Mouse (Mus musculus) intestine, embryonic 15.5 days (tissue): ENCODE measurements around the gene Birc5. TPM values are rescaled to one million over a fixed set of nuclear protein-coding genes. Genes with fewer than 3 reads are reported as not detected.

Experiments used
- ATAC-seq: fragments of 200-750 bp; cut with Nextera tagmentation; 2 replicates; pipeline ENCODE4 v1.8.0; 2017; ENCODE audit warnings: moderate TSS enrichment, moderate library complexity
- H3K27ac ChIP-seq: fragments of 300-500 bp; sonication (generic); 2 replicates; pipeline ENCODE4 v1.5.1; 2015; ENCODE audit warnings: mild to moderate bottlenecking, inconsistent platforms
- H3K27me3 ChIP-seq: fragments of 300-500 bp; sonication (generic); replicated peaks from 2 replicates; pipeline ENCODE4 v1.6.1; 2015; ENCODE audit warnings: inconsistent platforms
- H3K36me3 ChIP-seq: fragments of 300-500 bp; sonication (generic); 2 replicates; pipeline ENCODE4 v1.6.1; 2015; ENCODE audit warnings: inconsistent platforms
- H3K4me1 ChIP-seq: fragments of 300-500 bp; sonication (generic); replicated peaks from 2 replicates; pipeline ENCODE4 v1.6.1; 2015; ENCODE audit warnings: inconsistent platforms
- H3K4me2 ChIP-seq: fragments of 300-500 bp; sonication (generic); replicated peaks from 2 replicates; pipeline ENCODE4 v1.6.1; 2015; ENCODE audit warnings: mild to moderate bottlenecking, inconsistent platforms
- H3K4me3 ChIP-seq: fragments of 300-500 bp; sonication (generic); replicated peaks from 2 replicates; pipeline ENCODE4 v1.5.1; 2015; ENCODE audit warnings: inconsistent platforms
- H3K9ac ChIP-seq: fragments of 300-500 bp; sonication (generic); 2 replicates; pipeline ENCODE4 v1.6.1; 2015; ENCODE audit warnings: inconsistent platforms
- H3K9me3 ChIP-seq: fragments of 300-500 bp; sonication (generic); 2 replicates; pipeline ENCODE4 v1.6.1; 2016; ENCODE audit warnings: inconsistent platforms
- WGBS: fragments of 180-500 bp; shearing (Covaris S2); methylation state at CpG from one replicate; pipeline ENCODE4 v1.1.7; 2015; 5-methylcytosine and 5-hydroxymethylcytosine counted together
- polyA plus RNA-seq: library from polyadenylated mRNA; unstranded; fragments of >200 nt; fragmentation: Nextera tagmentation; extraction: Ambion mirVana; gene quantifications from 2 replicates; pipeline ENCODE4 v1.2.1, GENCODE M21; 2015

Gene Birc5
- polyA plus RNA-seq, 1 experiment from 2014 or later, result 336 TPM

DNA sequence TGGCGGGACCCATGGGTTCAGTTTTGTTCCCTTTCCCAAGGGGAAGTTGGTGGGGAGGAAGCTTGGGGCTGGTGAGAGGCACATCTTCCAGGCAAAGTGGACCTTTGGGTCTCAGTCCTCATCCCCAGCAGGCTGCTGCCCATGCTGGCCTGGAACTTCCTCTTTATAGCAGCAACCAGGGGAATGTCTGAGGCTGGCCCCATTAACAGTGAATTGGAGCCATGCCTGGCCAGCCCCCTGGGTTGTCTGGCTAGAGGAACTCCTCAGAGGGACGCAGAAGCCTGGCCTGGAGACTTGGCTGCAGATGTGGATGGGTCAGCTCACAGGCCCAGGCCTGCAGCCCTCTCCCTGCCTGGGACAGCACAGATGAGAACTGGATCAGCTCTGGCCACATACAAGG, 15.8 kb downstream of the Birc5 start:
- Histone ChIP-seq H3K4me3 (no peak overlapping the region), H3K36me3 (no peaks in the 10 kb centered on the region), H3K9ac (no peak overlapping the region), H3K4me1 (peaks cover 27% of the 10 kb centered on the region), H3K4me2 (no peak overlapping the region), H3K27ac (no peak overlapping the region), H3K9me3 (no peaks in the 10 kb centered on the region), H3K27me3 (peaks cover 15% of the 10 kb centered on the region)
- no peak for ATAC-seq
- WGBS, result 70% methylated on average over 2 of the region's 2 CpGs

DNA sequence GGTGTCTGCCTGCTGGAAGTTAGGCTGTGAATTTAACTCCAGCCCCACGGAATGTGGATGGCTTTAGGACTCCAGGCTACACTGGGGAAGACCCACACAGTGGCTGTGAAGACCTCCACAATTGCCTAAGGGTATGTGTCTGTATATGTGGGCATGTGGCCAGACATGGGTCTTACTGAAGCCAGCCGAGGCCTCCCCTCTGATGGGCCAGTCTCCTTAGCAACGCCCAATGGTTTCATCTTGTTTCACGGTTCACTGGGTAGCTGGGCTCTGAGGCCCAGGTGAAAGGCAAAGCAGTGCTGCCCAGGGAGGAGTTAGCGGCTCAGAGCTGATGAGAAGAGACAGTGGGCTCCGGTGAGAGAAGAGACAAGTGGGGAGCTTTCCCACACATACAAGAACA, 16.9 kb downstream of the Birc5 start:
- Histone ChIP-seq H3K9ac (no peak overlapping the region), H3K36me3 (no peaks in the 10 kb centered on the region), H3K9me3 (no peaks in the 10 kb centered on the region), H3K4me1 (peaks cover 23% of the 10 kb centered on the region), H3K4me3 (no peak overlapping the region), H3K4me2 (no peak overlapping the region), H3K27ac (no peak overlapping the region), H3K27me3 (peaks cover 4% of the 10 kb centered on the region)
- no peak for ATAC-seq
- WGBS, result 50% methylated on average over 6 of the region's 6 CpGs

DNA sequence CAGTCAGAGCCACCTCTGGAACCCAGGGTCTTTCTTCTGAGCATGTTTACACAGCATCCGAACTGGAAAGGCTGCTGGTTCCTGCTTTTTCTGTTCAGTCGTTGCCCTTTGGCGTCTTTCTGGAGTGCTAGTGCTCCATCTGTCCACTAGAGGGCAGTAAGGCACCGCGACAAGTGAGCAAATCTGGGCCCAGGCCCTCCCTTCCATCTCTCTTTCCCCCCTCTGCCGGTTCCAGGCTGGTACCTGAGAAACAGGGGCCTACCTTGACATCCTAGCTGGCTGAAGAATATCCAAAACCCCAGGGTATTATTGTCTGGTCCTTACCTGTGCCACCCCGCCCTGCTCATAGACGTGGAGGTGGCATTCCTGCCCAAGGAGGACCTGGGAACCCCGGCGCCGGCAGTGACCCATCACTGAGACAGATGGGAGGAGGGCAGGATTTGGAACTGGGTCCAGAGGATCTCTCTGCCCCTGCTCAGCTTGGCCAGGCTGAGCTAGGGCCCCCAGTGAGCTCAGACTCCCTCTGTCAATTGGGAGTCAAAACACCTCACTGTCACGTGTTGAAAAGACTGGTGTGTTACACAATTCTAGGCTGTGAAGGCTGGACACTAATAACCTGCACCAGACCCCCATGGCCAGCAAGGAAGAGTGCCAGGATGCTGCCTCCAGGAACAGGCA, 21.8 kb downstream of the Birc5 start:
- Histone ChIP-seq H3K4me1 (peaks cover 26% of the 10 kb centered on the region), H3K27me3 (no peaks in the 10 kb centered on the region), H3K4me3 (no peak overlapping the region), H3K9me3 (no peaks in the 10 kb centered on the region), H3K4me2 (no peak overlapping the region; the same call in 1 of the 2 replicates), H3K27ac (no peak overlapping the region), H3K36me3 (no peaks in the 10 kb centered on the region), H3K9ac (no peak overlapping the region)
- WGBS, result 37% methylated on average over 12 of the region's 12 CpGs
- peak; percentile 23; the same call in 1 of the 2 replicates for ATAC-seq

DNA sequence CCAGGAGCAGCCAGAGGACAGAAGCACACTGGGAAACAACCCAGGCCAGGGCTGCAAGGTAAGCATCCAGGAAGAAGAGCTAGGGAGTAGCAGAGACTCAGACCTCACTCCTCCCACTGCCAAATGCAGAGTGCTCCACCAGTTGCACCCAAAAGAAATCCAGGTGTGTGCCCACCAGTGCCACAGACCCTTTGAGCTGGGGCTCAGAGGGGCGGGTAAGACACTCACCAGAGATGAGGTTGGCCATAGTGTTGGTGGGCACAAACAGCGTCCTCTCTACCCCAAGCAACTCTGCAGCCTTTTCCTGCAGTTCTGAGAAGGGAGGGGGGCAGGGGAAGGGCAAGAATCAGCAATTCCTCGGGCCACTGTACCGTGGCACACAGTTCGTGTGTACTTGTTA, 22.3 kb downstream of the Birc5 start:
- no peak for ATAC-seq
- no peak overlapping the region for H3K27ac ChIP-seq
- H3K4me1 ChIP-seq, result peaks cover 22% of the 10 kb centered on the region
- H3K36me3 ChIP-seq, result no peaks in the 10 kb centered on the region
- no peaks in the 10 kb centered on the region for H3K9me3 ChIP-seq
- H3K9ac ChIP-seq, result no peak overlapping the region
- 69% methylated on average over 5 of the region's 5 CpGs for WGBS
- no peak overlapping the region for H3K4me2 ChIP-seq
- H3K4me3 ChIP-seq, result no peak overlapping the region
- H3K27me3 ChIP-seq, result no peaks in the 10 kb centered on the region

GRCm38 (mm10) chr11:117871911-117872584, 23.0 kb downstream of the Birc5 start:
- Histone ChIP-seq H3K4me3 (no peak overlapping the region), H3K4me2 (peak overlapping the region; percentile 83; the same call in 1 of the 2 replicates), H3K4me1 (peaks cover 21% of the 10 kb centered on the region), H3K9me3 (no peaks in the 10 kb centered on the region), H3K27ac (no peak overlapping the region), H3K36me3 (no peaks in the 10 kb centered on the region), H3K9ac (no peak overlapping the region), H3K27me3 (no peaks in the 10 kb centered on the region)
- no peak for ATAC-seq
- WGBS, result 65% methylated on average over 12 of the region's 12 CpGs

DNA sequence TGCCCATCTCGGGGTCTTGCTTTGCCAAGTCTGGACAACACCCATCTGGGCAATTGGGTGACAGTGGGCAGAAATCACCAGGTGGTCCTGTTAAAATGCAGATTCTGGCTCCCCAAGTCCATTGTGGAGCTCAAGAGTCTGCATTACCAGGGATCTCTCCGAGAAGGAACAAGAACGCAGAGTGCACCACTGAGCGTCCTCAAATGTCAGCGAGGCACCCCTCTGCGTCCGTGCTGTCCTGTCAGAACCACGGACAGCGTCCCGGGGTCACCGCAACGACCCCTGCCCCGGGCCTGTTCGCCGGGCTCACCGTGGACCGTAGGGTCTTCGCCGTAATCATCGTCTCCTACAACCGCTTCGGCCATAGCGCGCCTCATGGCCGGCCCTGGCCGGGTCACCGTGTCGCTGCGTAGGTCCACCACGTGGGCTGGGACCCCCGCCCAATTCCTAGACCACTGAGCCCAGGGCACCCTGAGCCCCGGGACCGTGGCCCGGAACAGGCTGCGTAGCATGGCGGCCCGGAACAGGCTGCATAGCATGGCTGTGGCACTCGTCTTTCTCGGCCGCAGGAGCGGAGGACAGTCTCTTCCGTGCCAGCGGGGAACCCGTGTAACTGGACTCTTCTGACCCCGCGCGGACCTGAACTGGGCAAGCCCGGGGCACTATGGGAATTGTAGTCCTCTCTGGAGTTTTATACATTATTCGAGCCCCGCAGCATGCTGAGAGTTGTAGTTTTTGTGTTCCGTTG, 24.0 kb downstream of the Birc5 start, which contains the start of gene Tha1:
Gene Tha1, minus strand, starts transcription at position 621 of the 748 bp plus-strand sequence.
- H3K4me3 ChIP-seq, result peak within 1 kb of the TSS; percentile 52
- peak; percentile 84 for ATAC-seq

DNA sequence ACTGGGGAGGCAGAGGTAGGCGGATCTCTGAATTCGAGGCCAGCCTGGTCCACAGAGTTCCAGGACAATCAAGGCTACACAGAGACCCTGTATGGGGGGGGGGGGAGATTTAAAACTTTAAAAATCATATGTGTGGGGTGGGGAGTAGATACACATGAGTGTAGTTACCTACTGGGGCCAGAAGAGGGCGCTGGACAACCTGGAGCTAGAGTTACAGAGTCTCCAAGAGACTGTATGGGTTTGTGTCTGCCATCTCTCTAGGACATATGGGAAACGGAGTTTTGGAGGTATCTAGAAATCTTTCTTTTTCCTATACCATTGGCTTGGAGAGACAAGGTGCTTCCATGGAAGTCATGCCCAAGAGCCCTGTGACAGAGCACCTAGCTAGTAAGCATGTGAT, 25.4 kb downstream of the Birc5 start:
- no peaks in the 10 kb centered on the region for H3K27me3 ChIP-seq
- H3K9me3 ChIP-seq, result no peaks in the 10 kb centered on the region
- no peak overlapping the region for H3K9ac ChIP-seq
- 62% methylated on average over 4 of the region's 4 CpGs for WGBS
- peaks cover 36% of the 10 kb centered on the region for H3K4me1 ChIP-seq
- no peak overlapping the region for H3K4me2 ChIP-seq
- no peak for ATAC-seq
- no peak overlapping the region for H3K4me3 ChIP-seq
- H3K36me3 ChIP-seq, result no peaks in the 10 kb centered on the region
- H3K27ac ChIP-seq, result no peak overlapping the region

More for the DNA sequence above, 24.0 kb downstream of the Birc5 start, which contains the start of gene Tha1:
- 1% methylated on average over 51 of the region's 51 CpGs for WGBS
- H3K4me1 ChIP-seq, result peaks cover 26% of the 10 kb centered on the region
- H3K27me3 ChIP-seq, result no peaks in the 10 kb centered on the region
- peak within 1 kb of the TSS; percentile 83 for H3K4me2 ChIP-seq
- H3K27ac ChIP-seq, result no peak within 1 kb of the TSS
- no peaks in the 10 kb centered on the region for H3K36me3 ChIP-seq
- peak within 1 kb of the TSS; percentile 61 for H3K9ac ChIP-seq
- H3K9me3 ChIP-seq, result no peaks in the 10 kb centered on the region

GRCm38 (mm10) chr11:117875681-117876080, 26.6 kb downstream of the Birc5 start:
- Histone ChIP-seq H3K4me1 (peaks cover 32% of the 10 kb centered on the region), H3K36me3 (no peaks in the 10 kb centered on the region), H3K9ac (no peak overlapping the region; the same call in 1 of the 2 replicates), H3K4me3 (no peak overlapping the region), H3K27ac (no peak overlapping the region), H3K4me2 (no peak overlapping the region), H3K9me3 (no peaks in the 10 kb centered on the region), H3K27me3 (no peaks in the 10 kb centered on the region)
- no peak for ATAC-seq
- 35% methylated on average over 6 of the region's 6 CpGs for WGBS

DNA sequence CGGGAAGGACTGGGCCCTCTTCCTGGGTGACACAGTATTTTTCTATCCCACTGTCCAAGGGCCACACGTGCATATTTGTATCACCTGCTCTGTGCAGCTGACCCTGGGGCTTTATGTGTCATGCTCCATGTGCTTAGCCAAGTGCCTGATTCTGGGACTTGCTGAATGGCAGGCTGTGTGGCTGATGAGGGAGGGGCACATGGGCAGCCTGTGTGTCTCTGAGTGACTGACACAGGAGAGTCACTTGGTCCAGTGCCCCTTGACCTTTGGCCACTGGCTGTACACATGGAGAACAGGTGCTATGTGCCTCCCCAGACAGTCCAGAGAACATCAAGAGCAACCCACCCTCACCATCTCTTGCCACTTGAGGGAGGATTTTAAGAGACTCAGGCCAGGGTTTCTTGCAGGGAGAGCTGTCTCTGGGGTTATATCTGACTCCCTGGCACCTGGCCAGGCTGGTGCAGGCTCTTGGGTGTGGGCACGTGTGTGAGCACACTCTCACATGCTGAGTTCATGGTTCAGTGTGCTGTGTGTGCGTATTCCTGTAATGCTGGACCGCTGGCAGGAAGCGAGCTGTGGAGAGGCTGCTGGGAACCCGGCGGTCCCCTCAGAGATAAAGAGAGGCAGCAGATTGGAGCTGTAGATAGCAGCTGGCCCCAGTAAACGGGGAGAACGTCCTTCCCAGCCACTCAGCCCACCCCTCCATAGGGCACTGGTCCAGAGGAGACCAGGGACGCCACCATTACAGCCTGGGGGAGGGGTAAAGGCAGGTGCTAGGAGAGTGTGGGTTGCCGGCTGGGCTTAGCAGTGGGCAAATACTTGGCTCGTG, 29.1 kb downstream of the Birc5 start:
- 0 out of 2 replicates have a peak overlapping the region, but pooled peaks have one; percentile 11 for H3K9ac ChIP-seq
- 21% methylated on average over 13 of the region's 13 CpGs for WGBS
- peak; percentile 52 for ATAC-seq

GRCm38 (mm10) chr11:117878892-117879291, 29.8 kb downstream of the Birc5 start:
- Histone ChIP-seq H3K27me3 (no peaks in the 10 kb centered on the region), H3K4me1 (peaks cover 40% of the 10 kb centered on the region), H3K27ac (peak overlapping the region; percentile 62), H3K9ac (no peak overlapping the region), H3K4me2 (peak overlapping the region; percentile 49; the same call in 1 of the 2 replicates), H3K36me3 (no peaks in the 10 kb centered on the region), H3K9me3 (no peaks in the 10 kb centered on the region), H3K4me3 (no peak overlapping the region)
- no peak for ATAC-seq
- WGBS, result 40% methylated on average over 8 of the region's 8 CpGs

More for the DNA sequence above, 29.1 kb downstream of the Birc5 start:
- Histone ChIP-seq H3K27ac (peak overlapping the region; percentile 62), H3K4me3 (no peak overlapping the region), H3K27me3 (no peaks in the 10 kb centered on the region), H3K4me2 (peak overlapping the region; percentile 49), H3K9me3 (no peaks in the 10 kb centered on the region), H3K36me3 (no peaks in the 10 kb centered on the region), H3K4me1 (peaks cover 40% of the 10 kb centered on the region)

- Histone ChIP-seq H3K4me3 (no peak overlapping the region), H3K9ac (no peak overlapping the region), H3K4me1 (peaks cover 46% of the 10 kb centered on the region), H3K9me3 (no peaks in the 10 kb centered on the region), H3K4me2 (no peak overlapping the region), H3K36me3 (no peaks in the 10 kb centered on the region), H3K27ac (no peak overlapping the region), H3K27me3 (no peaks in the 10 kb centered on the region)
- no peak for ATAC-seq
- WGBS, result 84% methylated on average over 6 of the region's 6 CpGs
Measured at GRCm38 (mm10) chr11:117879676-117880075, 30.6 kb downstream of the Birc5 start.
